Mouse (Mus musculus): ENCODE results near the gene Zbtb44. TPM values are rescaled to one million over a fixed set of nuclear protein-coding genes. Genes with fewer than 3 reads are reported as not detected.

Zbtb44 gene
- polyA plus RNA-seq, 1 experiment from 2014 or later: 5.3 TPM

DNA sequence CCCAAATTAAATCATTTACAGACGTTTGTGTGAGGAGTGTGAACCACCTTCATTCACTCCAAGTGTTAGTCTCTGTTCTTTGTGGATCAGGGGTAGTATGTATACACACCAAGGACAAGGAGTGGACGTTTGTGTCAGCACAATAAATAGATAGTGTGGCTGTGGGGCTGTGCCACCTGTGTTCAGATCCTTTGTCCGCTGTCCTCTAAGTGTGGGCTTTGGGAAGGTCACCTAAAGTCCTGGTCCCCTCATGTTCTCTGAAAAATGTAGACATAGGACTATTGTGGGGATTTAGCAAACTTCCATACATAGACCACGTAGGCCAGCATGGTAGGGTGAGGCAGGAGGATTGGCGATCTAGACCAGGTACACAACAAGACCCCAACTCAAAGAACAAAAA is 55.1 kb downstream of the Zbtb44 start:
- Histone ChIP-seq H3K36me3 (ENCODE audit: insufficient read depth, low read length) (no peaks in the 10 kb centered on the region), H3K4me1 (ENCODE audit: insufficient read depth, low read length) (0 out of 2 replicates have a peak, but pooled peaks cover 3% of the 10 kb centered on the region), H3K27ac (ENCODE audit: low read length) (no peak overlapping the region), H3K9ac (replicated peaks; ENCODE audit: low read length) (no peak overlapping the region), H3K4me2 (replicated peaks; ENCODE audit: low read depth, low read length) (no peak overlapping the region), H3K4me3 (ENCODE audit: low read length) (no peak overlapping the region), H3K9me3 (ENCODE audit: low read length) (no peaks in the 10 kb centered on the region), H3K27me3 (ENCODE audit: insufficient read depth, low read length) (no peaks in the 10 kb centered on the region)
- no peak for ATAC-seq (ENCODE audit: low FRiP score, low TSS enrichment)
- WGBS: 74% methylated on average over 5 of the region's 5 CpGs

DNA sequence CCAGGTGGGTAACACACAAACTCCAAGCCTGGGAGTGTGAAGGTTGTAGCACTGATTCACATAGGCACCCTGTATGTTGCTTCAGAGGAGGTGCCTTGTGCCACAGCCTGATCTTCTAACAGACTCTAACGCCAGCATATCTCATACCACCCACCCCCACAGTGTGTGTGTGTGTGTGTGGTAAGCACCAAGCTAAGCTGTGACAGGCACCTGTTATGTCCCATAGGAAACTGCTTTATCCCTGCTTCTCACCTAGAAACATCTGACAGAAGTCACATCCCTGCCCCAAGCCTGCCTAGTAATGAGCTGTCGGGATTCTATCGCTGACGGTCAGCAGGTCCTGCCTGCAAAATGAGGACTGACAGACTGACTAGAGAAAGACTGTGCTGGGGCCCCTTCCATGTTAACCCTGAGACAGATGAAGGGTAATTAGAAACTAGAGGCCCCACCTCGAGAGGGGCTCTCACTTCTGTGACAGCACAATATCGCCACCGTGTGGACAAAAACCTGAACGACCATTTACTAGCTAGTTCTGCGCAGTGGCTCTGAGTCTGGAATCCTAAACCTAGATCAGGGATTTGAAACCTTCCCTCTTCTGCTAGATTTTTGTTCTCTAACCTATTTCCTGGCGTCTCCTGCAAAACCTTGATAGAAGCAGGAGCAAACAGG is 55.8 kb downstream of the Zbtb44 start:
- ATAC-seq (ENCODE audit: low FRiP score, low TSS enrichment): peak; percentile 40; the same call in 1 of the 2 replicates
- Histone ChIP-seq H3K36me3 (ENCODE audit: insufficient read depth, low read length) (no peaks in the 10 kb centered on the region), H3K4me3 (ENCODE audit: low read length) (no peak overlapping the region), H3K27ac (ENCODE audit: low read length) (no peak overlapping the region), H3K4me2 (replicated peaks; ENCODE audit: low read depth, low read length) (no peak overlapping the region), H3K4me1 (ENCODE audit: insufficient read depth, low read length) (0 out of 2 replicates have a peak, but pooled peaks cover 3% of the 10 kb centered on the region), H3K27me3 (ENCODE audit: insufficient read depth, low read length) (no peaks in the 10 kb centered on the region), H3K9ac (replicated peaks; ENCODE audit: low read length) (no peak overlapping the region), H3K9me3 (ENCODE audit: low read length) (no peaks in the 10 kb centered on the region)
- WGBS: 26% methylated on average over 10 of the region's 10 CpGs

DNA sequence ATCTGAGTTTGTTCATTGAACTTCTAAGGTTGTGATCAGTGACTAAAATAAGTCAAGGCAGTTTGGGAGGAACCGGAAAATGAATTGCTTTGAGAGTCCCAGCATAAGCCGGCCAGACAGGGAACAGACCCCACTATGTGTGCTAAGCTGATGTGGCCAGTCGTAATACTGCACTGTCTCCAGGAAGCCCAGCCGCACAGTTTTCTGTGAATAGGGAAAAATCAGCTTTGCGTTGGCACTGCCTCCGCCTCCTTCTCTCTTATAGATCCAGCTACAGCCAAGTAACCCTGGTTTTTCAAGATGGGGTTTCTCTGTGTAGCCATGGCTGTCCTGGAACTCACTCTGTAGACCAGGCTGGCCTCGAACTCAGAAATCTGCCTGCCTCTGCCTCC is 56.3 kb downstream of the Zbtb44 start:
- no peaks in the 10 kb centered on the region for H3K27me3 ChIP-seq (ENCODE audit: insufficient read depth, low read length)
- H3K4me3 ChIP-seq (ENCODE audit: low read length): no peak overlapping the region
- H3K9ac ChIP-seq (replicated peaks; ENCODE audit: low read length): no peak overlapping the region
- no peaks in the 10 kb centered on the region for H3K36me3 ChIP-seq (ENCODE audit: insufficient read depth, low read length)
- no peak for ATAC-seq (ENCODE audit: low FRiP score, low TSS enrichment)
- 82% methylated on average over 7 of the region's 7 CpGs for WGBS
- 0 out of 2 replicates have a peak, but pooled peaks cover 3% of the 10 kb centered on the region for H3K4me1 ChIP-seq (ENCODE audit: insufficient read depth, low read length)
- no peak overlapping the region for H3K4me2 ChIP-seq (replicated peaks; ENCODE audit: low read depth, low read length)
- H3K9me3 ChIP-seq (ENCODE audit: low read length): no peaks in the 10 kb centered on the region
- H3K27ac ChIP-seq (ENCODE audit: low read length): no peak overlapping the region

- Histone ChIP-seq H3K4me2 (replicated peaks; ENCODE audit: low read depth, low read length) (no peak overlapping the region), H3K4me3 (ENCODE audit: low read length) (no peak overlapping the region), H3K4me1 (ENCODE audit: insufficient read depth, low read length) (no peaks in the 10 kb centered on the region), H3K27me3 (ENCODE audit: insufficient read depth, low read length) (no peaks in the 10 kb centered on the region), H3K9me3 (ENCODE audit: low read length) (no peaks in the 10 kb centered on the region), H3K9ac (replicated peaks; ENCODE audit: low read length) (no peak overlapping the region), H3K36me3 (ENCODE audit: insufficient read depth, low read length) (no peaks in the 10 kb centered on the region), H3K27ac (ENCODE audit: low read length) (no peak overlapping the region)
- WGBS: 87% methylated on average over 4 of the region's 4 CpGs
- no peak for ATAC-seq (ENCODE audit: low FRiP score, low TSS enrichment)
These were observed 57.0 kb downstream of the Zbtb44 start for GRCm38 (mm10) chr9:31087466-31087865.

DNA sequence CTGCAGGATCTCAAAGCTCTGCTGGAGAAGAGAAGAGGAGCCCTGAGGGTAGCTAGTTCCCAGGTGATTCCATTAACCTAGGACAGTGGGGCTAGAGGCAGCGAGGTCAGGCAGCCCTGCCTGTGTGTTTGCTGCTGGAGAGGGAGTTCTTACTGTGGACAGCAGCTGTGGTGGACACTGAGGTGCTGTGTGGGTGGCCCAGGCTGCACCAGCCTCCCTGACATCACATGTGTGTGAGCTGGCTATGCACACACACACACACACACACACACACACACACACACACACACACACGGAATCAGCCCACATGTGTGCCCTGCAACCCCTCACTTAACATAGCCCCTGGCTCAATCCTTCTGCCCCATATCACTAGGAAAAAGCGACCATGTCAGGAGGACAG is 57.7 kb downstream of the Zbtb44 start:
- H3K4me1 ChIP-seq (ENCODE audit: insufficient read depth, low read length): no peaks in the 10 kb centered on the region
- no peak overlapping the region for H3K9ac ChIP-seq (replicated peaks; ENCODE audit: low read length)
- H3K9me3 ChIP-seq (ENCODE audit: low read length): no peaks in the 10 kb centered on the region
- WGBS: 72% methylated on average over 3 of the region's 3 CpGs
- H3K4me2 ChIP-seq (replicated peaks; ENCODE audit: low read depth, low read length): no peak overlapping the region
- no peak overlapping the region for H3K27ac ChIP-seq (ENCODE audit: low read length)
- no peaks in the 10 kb centered on the region for H3K36me3 ChIP-seq (ENCODE audit: insufficient read depth, low read length)
- H3K4me3 ChIP-seq (ENCODE audit: low read length): no peak overlapping the region
- no peaks in the 10 kb centered on the region for H3K27me3 ChIP-seq (ENCODE audit: insufficient read depth, low read length)
- no peak for ATAC-seq (ENCODE audit: low FRiP score, low TSS enrichment)

GRCm38 (mm10) chr9:31088883-31089282 is 58.4 kb downstream of the Zbtb44 start:
- no peaks in the 10 kb centered on the region for H3K27me3 ChIP-seq (ENCODE audit: insufficient read depth, low read length)
- no peak overlapping the region for H3K4me3 ChIP-seq (ENCODE audit: low read length)
- no peaks in the 10 kb centered on the region for H3K36me3 ChIP-seq (ENCODE audit: insufficient read depth, low read length)
- H3K27ac ChIP-seq (ENCODE audit: low read length): no peak overlapping the region
- 80% methylated on average over 4 of the region's 4 CpGs for WGBS
- no peaks in the 10 kb centered on the region for H3K4me1 ChIP-seq (ENCODE audit: insufficient read depth, low read length)
- H3K9ac ChIP-seq (replicated peaks; ENCODE audit: low read length): no peak overlapping the region
- H3K4me2 ChIP-seq (replicated peaks; ENCODE audit: low read depth, low read length): no peak overlapping the region
- H3K9me3 ChIP-seq (ENCODE audit: low read length): no peaks in the 10 kb centered on the region
- no peak for ATAC-seq (ENCODE audit: low FRiP score, low TSS enrichment)

- no peak overlapping the region for H3K4me2 ChIP-seq (replicated peaks; ENCODE audit: low read depth, low read length)
- no peaks in the 10 kb centered on the region for H3K9me3 ChIP-seq (ENCODE audit: low read length)
- H3K36me3 ChIP-seq (ENCODE audit: insufficient read depth, low read length): no peaks in the 10 kb centered on the region
- 84% methylated on average over 9 of the region's 9 CpGs for WGBS
- no peak overlapping the region for H3K27ac ChIP-seq (ENCODE audit: low read length)
- H3K9ac ChIP-seq (replicated peaks; ENCODE audit: low read length): no peak overlapping the region
- H3K4me3 ChIP-seq (ENCODE audit: low read length): no peak overlapping the region
- no peaks in the 10 kb centered on the region for H3K4me1 ChIP-seq (ENCODE audit: insufficient read depth, low read length)
- no peak for ATAC-seq (ENCODE audit: low FRiP score, low TSS enrichment)
- no peaks in the 10 kb centered on the region for H3K27me3 ChIP-seq (ENCODE audit: insufficient read depth, low read length)
These were observed 59.1 kb downstream of the Zbtb44 start for GRCm38 (mm10) chr9:31089541-31089940.

- Histone ChIP-seq H3K36me3 (ENCODE audit: insufficient read depth, low read length) (no peaks in the 10 kb centered on the region), H3K4me1 (ENCODE audit: insufficient read depth, low read length) (no peaks in the 10 kb centered on the region), H3K4me3 (ENCODE audit: low read length) (no peak overlapping the region), H3K4me2 (replicated peaks; ENCODE audit: low read depth, low read length) (no peak overlapping the region), H3K27ac (ENCODE audit: low read length) (no peak overlapping the region), H3K9me3 (ENCODE audit: low read length) (no peaks in the 10 kb centered on the region), H3K9ac (replicated peaks; ENCODE audit: low read length) (no peak overlapping the region), H3K27me3 (ENCODE audit: insufficient read depth, low read length) (no peaks in the 10 kb centered on the region)
- 75% methylated on average over 29 of the region's 29 CpGs for WGBS
- ATAC-seq (ENCODE audit: low FRiP score, low TSS enrichment): no peak
These were observed 59.9 kb downstream of the Zbtb44 start for GRCm38 (mm10) chr9:31090081-31091023.

- H3K4me2 ChIP-seq (replicated peaks; ENCODE audit: low read depth, low read length): no peak overlapping the region
- no peaks in the 10 kb centered on the region for H3K9me3 ChIP-seq (ENCODE audit: low read length)
- no peaks in the 10 kb centered on the region for H3K27me3 ChIP-seq (ENCODE audit: insufficient read depth, low read length)
- no peak for ATAC-seq (ENCODE audit: low FRiP score, low TSS enrichment)
- H3K4me1 ChIP-seq (ENCODE audit: insufficient read depth, low read length): no peaks in the 10 kb centered on the region
- H3K4me3 ChIP-seq (ENCODE audit: low read length): no peak overlapping the region
- H3K27ac ChIP-seq (ENCODE audit: low read length): no peak overlapping the region
- no peaks in the 10 kb centered on the region for H3K36me3 ChIP-seq (ENCODE audit: insufficient read depth, low read length)
- H3K9ac ChIP-seq (replicated peaks; ENCODE audit: low read length): no peak overlapping the region
- WGBS: 93% methylated on average over 10 of the region's 10 CpGs
These were observed 60.7 kb downstream of the Zbtb44 start for GRCm38 (mm10) chr9:31091162-31091581.
